Mouse (Mus musculus) adrenal gland, postnatal 4 days (tissue): Measurements from ENCODE around the gene St3gal5. TPM values are rescaled to one million over a fixed set of nuclear protein-coding genes. Genes with fewer than 3 reads are reported as not detected.
"Not testable (repeated sequence)": the region's sequence is repeated elsewhere in the genome, so short reads cannot be mapped to it uniquely, and the experiment has no call there.

Experiments used
- DNase-seq, 2 experiments: peaks; one replicate each; pipeline ENCODE4 v3.0.0; 2021 to 2022; ENCODE audit warnings: low spot score in 2 of 2, mixed read lengths in 2 of 2
- total RNA-seq, 2 experiments: library from RNA; stranded (reverse); gene quantifications; 2 replicates each; pipeline ENCODE4 v1.2.3; 2021

Gene St3gal5
- total RNA-seq, 2 experiments from 2014 or later: 144 to 153 TPM

- no peak for DNase-seq
Observed at GRCm38 (mm10) chr6:72126128-72126917, 28.9 kb downstream of the St3gal5 start.

- no peak for DNase-seq
Observed at GRCm38 (mm10) chr6:72130056-72130455, 32.7 kb downstream of the St3gal5 start.

GRCm38 (mm10) chr6:72132671-72133214 is 35.4 kb downstream of the St3gal5 start:
- no peak for DNase-seq

- no peak for DNase-seq
Observed at GRCm38 (mm10) chr6:72134850-72135515, 37.6 kb downstream of the St3gal5 start.

- no peak for DNase-seq
Observed at GRCm38 (mm10) chr6:72136016-72136415, 38.6 kb downstream of the St3gal5 start.

- no peak for DNase-seq
Observed at GRCm38 (mm10) chr6:72136543-72136942, 39.2 kb downstream of the St3gal5 start.

- DNase-seq: no peak
Observed at GRCm38 (mm10) chr6:72139508-72140193, 42.3 kb downstream of the St3gal5 start.

GRCm38 (mm10) chr6:72140371-72140770 is 43.0 kb downstream of the St3gal5 start:
- DNase-seq: no peak

- DNase-seq: no peak
Observed at GRCm38 (mm10) chr6:72141191-72141590, 43.8 kb downstream of the St3gal5 start.

GRCm38 (mm10) chr6:72142561-72142960 is 45.2 kb downstream of the St3gal5 start:
- no peak for DNase-seq

- no peak for DNase-seq
Observed at GRCm38 (mm10) chr6:72144353-72144752, 47.0 kb downstream of the St3gal5 start.

GRCm38 (mm10) chr6:72146803-72147202 is 49.4 kb downstream of the St3gal5 start:
- no peak for DNase-seq

GRCm38 (mm10) chr6:72148721-72149120 is 51.3 kb downstream of the St3gal5 start:
- DNase-seq: no peak

- DNase-seq: no peak
Observed at GRCm38 (mm10) chr6:72149797-72150196, 52.4 kb downstream of the St3gal5 start.

GRCm38 (mm10) chr6:72152707-72153106 is 55.3 kb downstream of the St3gal5 start:
- DNase-seq: no peak

GRCm38 (mm10) chr6:72153455-72153854 is 56.1 kb downstream of the St3gal5 start:
- DNase-seq: no peak

- not testable (repeated sequence) for DNase-seq
Observed at GRCm38 (mm10) chr6:72154008-72154407, 56.6 kb downstream of the St3gal5 start.

GRCm38 (mm10) chr6:72154938-72155531 is 57.6 kb downstream of the St3gal5 start:
- no peak for DNase-seq

- DNase-seq: no peak
Observed at GRCm38 (mm10) chr6:72155649-72156048, 58.3 kb downstream of the St3gal5 start.

GRCm38 (mm10) chr6:72158966-72159764 is 61.8 kb downstream of the St3gal5 start:
- DNase-seq: no peak
